Mouse (Mus musculus): ENCODE measurements around the gene Nudt17. TPM values are rescaled to one million over a fixed set of nuclear protein-coding genes. Genes with fewer than 3 reads are reported as not detected.
"Not testable (repeated sequence)": the region's sequence is repeated elsewhere in the genome, so short reads cannot be mapped to it uniquely, and the experiment has no call there.

Gene Nudt17
- polyA plus RNA-seq, 1 experiment from 2014 or later, result 7.2 TPM

DNA sequence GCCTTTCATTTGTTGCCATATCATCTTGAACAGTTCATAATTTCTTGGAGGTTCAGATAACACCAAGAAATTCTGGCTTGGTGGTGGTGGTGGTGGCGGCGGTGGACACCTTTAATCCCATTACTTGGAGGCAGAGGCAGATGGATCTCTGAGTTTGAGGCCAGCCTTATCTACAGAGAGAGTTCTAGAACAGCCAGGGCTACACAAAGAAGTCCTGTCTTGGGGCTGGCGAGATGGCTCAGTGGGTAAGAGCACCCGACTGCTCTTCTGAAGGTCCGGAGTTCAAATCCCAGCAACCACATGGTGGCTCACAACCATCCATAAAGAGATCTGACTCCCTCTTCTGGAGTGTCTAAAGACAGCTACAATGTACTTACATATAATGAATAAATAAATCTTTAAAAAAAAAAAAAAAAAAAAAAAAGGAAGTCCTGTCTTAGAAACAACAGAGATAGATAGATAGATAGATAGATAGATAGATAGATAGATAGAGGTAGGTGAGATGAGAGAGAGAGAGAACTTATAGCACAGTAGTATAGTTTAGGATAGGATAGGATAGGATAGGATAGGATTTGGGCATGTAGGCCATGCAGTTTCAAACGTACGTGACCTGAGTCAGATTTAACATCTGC is 42.5 kb downstream of the Nudt17 start:
- H3K9ac ChIP-seq; H3K27ac ChIP-seq; ATAC-seq; H3K9me3 ChIP-seq (replicated peaks); H3K4me2 ChIP-seq; H3K36me3 ChIP-seq (ENCODE audit: poor library complexity, severe bottlenecking); H3K4me3 ChIP-seq; H3K27me3 ChIP-seq: not testable (repeated sequence)
- H3K4me1 ChIP-seq, result peaks cover 17% of the 10 kb centered on the region
- 93% methylated on average over 7 of the region's 7 CpGs for WGBS

DNA sequence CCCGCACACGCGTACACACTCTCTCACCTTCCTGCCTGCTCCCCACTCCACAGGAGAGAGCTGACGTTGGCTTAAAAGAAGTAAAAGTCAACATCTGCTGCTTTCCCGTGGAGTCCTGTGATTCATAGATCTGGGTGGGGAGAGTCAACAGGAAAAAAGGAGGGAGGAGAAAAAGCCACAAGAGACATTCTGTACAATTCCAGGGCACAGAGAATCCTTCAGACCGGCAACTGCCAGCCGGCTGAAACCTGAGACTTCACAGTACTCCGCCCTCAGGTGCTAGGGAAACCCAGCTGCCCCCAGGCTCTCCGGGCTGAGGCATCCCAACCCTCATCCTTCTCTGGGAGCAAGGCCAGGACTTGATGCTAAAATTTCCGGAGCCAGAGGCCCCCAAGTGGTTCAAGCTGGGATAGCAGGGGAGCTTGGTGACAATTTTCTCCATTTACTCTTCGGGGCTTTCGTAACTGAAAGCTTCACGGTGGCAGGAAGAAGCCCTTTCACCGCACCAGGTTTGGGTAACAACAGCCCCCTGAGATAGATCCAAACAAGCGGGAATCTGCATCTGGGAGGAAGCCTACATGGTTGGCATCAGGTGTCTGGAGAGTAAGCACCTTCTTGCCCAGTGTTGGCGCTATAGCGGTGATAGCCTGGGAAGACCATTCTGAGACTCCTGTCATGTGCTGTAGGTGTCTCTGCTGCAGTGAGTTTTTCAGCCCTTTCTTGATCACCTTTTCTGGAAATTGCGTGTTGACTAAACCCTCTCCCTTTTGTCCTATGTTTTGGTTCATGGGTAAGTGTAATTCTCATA is 44.7 kb downstream of the Nudt17 start:
- Histone ChIP-seq H3K4me2 (peak overlapping the region; percentile 61), H3K27me3 (no peaks in the 10 kb centered on the region), H3K9me3 (replicated peaks) (no peaks in the 10 kb centered on the region), H3K4me1 (peaks cover 10% of the 10 kb centered on the region), H3K9ac (peak overlapping the region; percentile 55), H3K27ac (no peak overlapping the region), H3K36me3 (ENCODE audit: poor library complexity, severe bottlenecking) (no peaks in the 10 kb centered on the region), H3K4me3 (peak overlapping the region; percentile 32)
- 6% methylated on average over 15 of the region's 18 CpGs for WGBS
- peak; percentile 90 for ATAC-seq

DNA sequence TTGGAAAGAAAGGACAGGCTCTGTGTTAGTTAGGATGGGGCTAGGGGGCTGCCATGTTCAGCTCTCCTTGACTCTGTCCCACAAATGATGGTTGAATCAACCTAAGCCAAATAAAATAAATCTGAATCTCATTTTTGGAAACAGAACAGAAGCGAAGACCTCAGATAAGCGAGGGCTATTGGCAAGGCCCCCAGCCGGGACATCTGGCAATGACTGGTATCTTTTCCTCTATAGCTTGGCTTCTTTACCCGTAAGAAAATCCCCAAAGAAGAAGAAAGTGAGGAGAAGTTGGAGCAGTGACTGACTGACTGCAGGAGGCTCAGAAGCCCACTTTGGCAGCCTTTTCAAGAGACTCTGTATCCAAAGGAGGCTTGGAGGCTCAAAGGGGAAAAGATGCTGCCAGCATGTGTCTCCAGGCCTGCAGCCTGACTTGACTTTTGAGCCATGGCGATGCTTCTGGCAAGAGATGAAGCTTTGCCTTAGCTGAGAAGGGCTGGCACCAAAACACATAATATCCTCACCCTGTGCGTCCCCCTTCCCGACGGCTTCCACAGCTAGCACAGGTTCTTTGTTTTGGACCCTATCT is 45.5 kb downstream of the Nudt17 start:
- peak overlapping the region; percentile 55 for H3K9ac ChIP-seq
- 46% methylated on average over 8 of the region's 8 CpGs for WGBS
- H3K4me1 ChIP-seq, result peaks cover 10% of the 10 kb centered on the region
- H3K27me3 ChIP-seq, result no peaks in the 10 kb centered on the region
- no peak overlapping the region for H3K27ac ChIP-seq
- ATAC-seq, result no peak
- no peaks in the 10 kb centered on the region for H3K36me3 ChIP-seq (ENCODE audit: poor library complexity, severe bottlenecking)
- H3K4me3 ChIP-seq, result peak overlapping the region; percentile 32; the same call in 1 of the 2 replicates
- H3K9me3 ChIP-seq (replicated peaks), result no peaks in the 10 kb centered on the region
- H3K4me2 ChIP-seq, result peak overlapping the region; percentile 61

DNA sequence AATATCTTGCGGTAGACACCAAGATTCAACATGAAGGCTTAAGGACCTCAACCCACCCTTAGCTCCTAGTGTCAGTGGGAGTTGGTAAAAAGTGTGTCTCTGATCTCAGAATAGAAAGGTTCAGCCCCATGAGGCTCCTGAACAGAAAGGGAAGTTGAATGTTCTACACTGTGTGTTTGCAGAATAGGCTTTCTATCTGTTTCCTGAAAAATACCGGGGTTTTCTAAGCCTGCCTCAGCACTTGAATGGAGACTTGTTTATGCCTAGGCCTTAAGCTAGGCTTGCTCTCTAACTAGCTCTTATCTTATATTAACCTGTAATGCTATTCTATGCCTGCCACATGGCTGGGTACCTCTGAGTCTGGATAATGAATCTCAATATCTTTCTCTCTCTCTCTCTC is 47.5 kb downstream of the Nudt17 start:
- Histone ChIP-seq H3K27ac (no peak overlapping the region), H3K9me3 (replicated peaks) (no peaks in the 10 kb centered on the region), H3K4me2 (no peak overlapping the region), H3K27me3 (no peaks in the 10 kb centered on the region), H3K36me3 (ENCODE audit: poor library complexity, severe bottlenecking) (no peaks in the 10 kb centered on the region; the same call in 1 of the 2 replicates), H3K4me3 (no peak overlapping the region), H3K4me1 (peaks cover 10% of the 10 kb centered on the region), H3K9ac (no peak overlapping the region)
- ATAC-seq, result no peak
- 86% methylated on average over 2 of the region's 2 CpGs for WGBS

Other genes with a start within 250 kb of the Nudt17 start
- 0.25 and 0.36 TPM in 2 replicates for gene Hfe2, start 183.4 kb downstream of the Nudt17 start, polyA plus RNA-seq (2015; fragmentation: Nextera tagmentation; extraction: Ambion mirVana)
- 49.1 and 51.0 TPM in 2 replicates for gene Txnip, start 150.6 kb downstream of the Nudt17 start, polyA plus RNA-seq (2015; fragmentation: Nextera tagmentation; extraction: Ambion mirVana)
- gene Gm16253, start 131.6 kb downstream of the Nudt17 start, polyA plus RNA-seq (2015; fragmentation: Nextera tagmentation; extraction: Ambion mirVana), result 1.2 and 1.3 TPM in 2 replicates
- gene Polr3gl, start 114.4 kb downstream of the Nudt17 start, polyA plus RNA-seq (2015; fragmentation: Nextera tagmentation; extraction: Ambion mirVana), result 37.5 and 40.2 TPM in 2 replicates
- 6.6 and 6.7 TPM in 2 replicates for gene Ankrd34a, start 111.9 kb downstream of the Nudt17 start, polyA plus RNA-seq (2015; fragmentation: Nextera tagmentation; extraction: Ambion mirVana)
- gene Lix1l, start 107.4 kb downstream of the Nudt17 start, polyA plus RNA-seq (2015; fragmentation: Nextera tagmentation; extraction: Ambion mirVana), result 6.9 and 7.2 TPM in 2 replicates
- 161 and 168 TPM in 2 replicates for gene Rbm8a, start 78.6 kb downstream of the Nudt17 start, polyA plus RNA-seq (2015; fragmentation: Nextera tagmentation; extraction: Ambion mirVana)
- gene Pex11b, start 73.2 kb downstream of the Nudt17 start, polyA plus RNA-seq (2015; fragmentation: Nextera tagmentation; extraction: Ambion mirVana), result 48.2 and 54.0 TPM in 2 replicates
- gene Gm42957, start 73.1 kb downstream of the Nudt17 start, polyA plus RNA-seq (2015; fragmentation: Nextera tagmentation; extraction: Ambion mirVana), result 0.06 and 0.10 TPM in 2 replicates
- gene Itga10, start 63.0 kb downstream of the Nudt17 start, polyA plus RNA-seq (2015; fragmentation: Nextera tagmentation; extraction: Ambion mirVana), result 0.40 and 0.57 TPM in 2 replicates
- 0.57 and 2.3 TPM in 2 replicates for gene Ankrd35, start 38.4 kb downstream of the Nudt17 start, polyA plus RNA-seq (2015; fragmentation: Nextera tagmentation; extraction: Ambion mirVana)
- 28.8 and 31.0 TPM in 2 replicates for gene Pias3, start 12.2 kb downstream of the Nudt17 start, polyA plus RNA-seq (2015; fragmentation: Nextera tagmentation; extraction: Ambion mirVana)
- gene Polr3c, start 19.1 kb upstream of the Nudt17 start, polyA plus RNA-seq (2015; fragmentation: Nextera tagmentation; extraction: Ambion mirVana), result 41.1 and 42.0 TPM in 2 replicates
- gene Rnf115, start 19.1 kb upstream of the Nudt17 start, polyA plus RNA-seq (2015; fragmentation: Nextera tagmentation; extraction: Ambion mirVana), result 68.6 and 71.7 TPM in 2 replicates
- 0.15 TPM in 1 of 2 replicates, not detected in the other for gene Pdzk1, start 120.7 kb upstream of the Nudt17 start, polyA plus RNA-seq (2015; fragmentation: Nextera tagmentation; extraction: Ambion mirVana)
- gene Cd160, start 120.8 kb upstream of the Nudt17 start, polyA plus RNA-seq (2015; fragmentation: Nextera tagmentation; extraction: Ambion mirVana), result 0.09 TPM in 2 replicates
- gene Gja5, start 196.1 kb upstream of the Nudt17 start, polyA plus RNA-seq (2015; fragmentation: Nextera tagmentation; extraction: Ambion mirVana), result 2.3 and 3.0 TPM in 2 replicates
- gene Gpr89, start 196.8 kb upstream of the Nudt17 start, polyA plus RNA-seq (2015; fragmentation: Nextera tagmentation; extraction: Ambion mirVana), result 37.4 and 38.9 TPM in 2 replicates
- 0.03 TPM in 1 of 2 replicates, not detected in the other for gene Gja8, start 217.5 kb upstream of the Nudt17 start, polyA plus RNA-seq (2015; fragmentation: Nextera tagmentation; extraction: Ambion mirVana)

All from forebrain, embryonic 13.5 days (tissue).